Mouse (Mus musculus) ovary, postnatal 36 days (tissue): ENCODE results near the gene Runx3.

Experiments
- DNase-seq: peaks from one replicate; pipeline ENCODE4 v3.0.0; 2022; ENCODE audit warnings: low spot score, mixed read lengths

Gene Runx3

GRCm38 (mm10) chr4:135221632-135222407 lies 101.4 kb downstream of the Runx3 start:
- DNase-seq, result no peak

- no peak for DNase-seq
These were observed 103.4 kb downstream of the Runx3 start for GRCm38 (mm10) chr4:135223808-135224207.

GRCm38 (mm10) chr4:135226008-135226667 lies 105.7 kb downstream of the Runx3 start:
- DNase-seq, result no peak
